Mouse (Mus musculus): ENCODE data around the gene Tfe3. TPM values are rescaled to one million over a fixed set of nuclear protein-coding genes. Genes with fewer than 3 reads are reported as not detected.
"Not testable (repeated sequence)": the region's sequence is repeated elsewhere in the genome, so short reads cannot be mapped to it uniquely, and the experiment has no call there.

Gene Tfe3
- total RNA-seq, 2 experiments from 2014 or later: 32.5 to 33.8 TPM

- DNase-seq (ENCODE audit: low spot score in 2 of 2): no peak
- intact Hi-C loops (cut with DNase I): no loop called here
Observed at GRCm38 (mm10) chrX:7793361-7793760, 31.0 kb downstream of the Tfe3 start.

GRCm38 (mm10) chrX:7795016-7795415 is 32.7 kb downstream of the Tfe3 start:
- DNase-seq (ENCODE audit: low spot score in 2 of 2): no peak
- intact Hi-C loops (cut with DNase I): no loop called here

- no peak for DNase-seq (ENCODE audit: low spot score in 2 of 2)
- intact Hi-C loops (cut with DNase I): no loop called here
Observed at GRCm38 (mm10) chrX:7797327-7797726, 35.0 kb downstream of the Tfe3 start.

- intact Hi-C loops (cut with DNase I); DNase-seq (ENCODE audit: low spot score in 2 of 2): not testable (repeated sequence)
Observed at GRCm38 (mm10) chrX:7802157-7802556, 39.8 kb downstream of the Tfe3 start.

GRCm38 (mm10) chrX:7815016-7815415 is 52.7 kb downstream of the Tfe3 start:
- intact Hi-C loops (cut with DNase I); DNase-seq (ENCODE audit: low spot score in 2 of 2): not testable (repeated sequence)

- DNase-seq (ENCODE audit: low spot score in 2 of 2): peak; percentile 27 to 30
- intact Hi-C loops (cut with DNase I): no loop called here
Observed at GRCm38 (mm10) chrX:7821865-7822779, 59.8 kb downstream of the Tfe3 start, which contains the start of gene Kcnd1. Gene Kcnd1 (plus strand): TSS chrX:7822289.

Small RNAs within 50 kb of the gene (microRNA-seq; reads per million reads assigned to microRNA genes)
- gene Mir1198: 118 reads per million, percentile 57 among the genes with 10 or more reads in this experiment

Other genes starting within 250 kb of the Tfe3 start
- gene Foxp3, start 188.9 kb upstream of the Tfe3 start, total RNA-seq (2021): not detected
- gene Ppp1r3f, start 188.3 kb upstream of the Tfe3 start, total RNA-seq (2021): 10 to 100 TPM; 19.1 to 24.9 TPM
- 10 to 100 TPM; 31.6 to 32.1 TPM for gene Ccdc22, start 157.0 kb upstream of the Tfe3 start, total RNA-seq (2021)
- under 1 TPM; 0.11 to 0.32 TPM for gene Cacna1f, start 155.5 kb upstream of the Tfe3 start, total RNA-seq (2021)
- 1,000 to 10,000 TPM; 1,776 to 2,090 TPM for gene Syp, start 124.1 kb upstream of the Tfe3 start, total RNA-seq (2021)
- 1 to 10 TPM; 1.4 to 3.0 TPM for gene Prickle3, start 105.3 kb upstream of the Tfe3 start, total RNA-seq (2021)
- gene Plp2, start 91.2 kb upstream of the Tfe3 start, total RNA-seq (2021): 1 to 10 TPM; 8.4 to 9.1 TPM
- under 1 TPM; 0.17 to 0.41 TPM for gene Magix, start 81.3 kb upstream of the Tfe3 start, total RNA-seq (2021)
- 10 to 100 TPM; 34.8 to 35.7 TPM for gene Gpkow, start 65.4 kb upstream of the Tfe3 start, total RNA-seq (2021)
- gene Wdr45, start 48.2 kb upstream of the Tfe3 start, total RNA-seq (2021): 10 to 100 TPM; 64.0 to 64.3 TPM
- gene Gm45208, start 40.3 kb upstream of the Tfe3 start, total RNA-seq (2021): not detected
- 100 to 1,000 TPM in 1 of 2 experiments, 10 to 100 TPM in 1; 91.1 to 103 TPM for gene Praf2, start 34.1 kb upstream of the Tfe3 start, total RNA-seq (2021)
- 10 to 100 TPM; 22.8 to 24.8 TPM for gene Ccdc120, start 11.7 kb upstream of the Tfe3 start, total RNA-seq (2021)
- gene Gripap1, start 27.2 kb downstream of the Tfe3 start, total RNA-seq (2021): 100 to 1,000 TPM in 1 of 2 experiments, 10 to 100 TPM in 1; 90.3 to 118 TPM
- 1 to 10 TPM; 8.2 to 9.3 TPM for gene Kcnd1, start 59.7 kb downstream of the Tfe3 start, total RNA-seq (2021)
- gene Otud5, start 78.8 kb downstream of the Tfe3 start, total RNA-seq (2021): 10 to 100 TPM; 79.5 to 82.3 TPM
- gene Pim2, start 115.7 kb downstream of the Tfe3 start, total RNA-seq (2021): 10 to 100 TPM; 50.7 to 52.1 TPM
- gene Slc35a2, start 121.5 kb downstream of the Tfe3 start, total RNA-seq (2021): 10 to 100 TPM; 41.3 to 44.5 TPM
- gene Pqbp1, start 136.7 kb downstream of the Tfe3 start, total RNA-seq (2021): 10 to 100 TPM; 76.0 to 89.2 TPM
- gene Timm17b, start 136.8 kb downstream of the Tfe3 start, total RNA-seq (2021): 10 to 100 TPM; 24.5 to 24.8 TPM
- gene Gm10491, start 145.3 kb downstream of the Tfe3 start, total RNA-seq (2021): not detected
- not detected for gene Gm10490, start 147.0 kb downstream of the Tfe3 start, total RNA-seq (2021)
- 100 to 1,000 TPM; 432 to 536 TPM for gene Pcsk1n, start 157.3 kb downstream of the Tfe3 start, total RNA-seq (2021)
- not detected for gene Eras, start 166.0 kb downstream of the Tfe3 start, total RNA-seq (2021)
- gene Hdac6, start 185.3 kb downstream of the Tfe3 start, total RNA-seq (2021): 10 to 100 TPM; 42.8 to 57.2 TPM
- gene Gata1, start 215.5 kb downstream of the Tfe3 start, total RNA-seq (2021): not detected